Mouse (Mus musculus): ENCODE data around the gene Ptrhd1. TPM values are rescaled to one million over a fixed set of nuclear protein-coding genes. Genes with fewer than 3 reads are reported as not detected.

Ptrhd1 gene
- 10 to 100 TPM in 1 of 2 experiments, 1 to 10 TPM in 1; 9.3 to 10.2 TPM for total RNA-seq (2021)

GRCm38 (mm10) chr12:4233572-4234508 is at the start of gene Ptrhd1, which contains the start of gene Cenpo:
Gene Ptrhd1, plus strand, starts transcription at chr12:4234027.
Gene Cenpo, minus strand, starts transcription at chr12:4234294.
- DNase-seq (ENCODE audit: low spot score in 2 of 2) = peak; percentile 98 to 99
- intact Hi-C loops (cut with DNase I) = loop anchor here (5.0 kb wide), 1 partner anchor 313 kb away; no protein-coding TSS in a partner anchor

- intact Hi-C loops (cut with DNase I) = no loop called here
- DNase-seq (ENCODE audit: low spot score in 2 of 2) = no peak
Measured at GRCm38 (mm10) chr12:4184648-4185047, 49.2 kb upstream of the Ptrhd1 start.

- intact Hi-C loops (cut with DNase I) = no loop called here
- DNase-seq (ENCODE audit: low spot score in 2 of 2) = no peak
Measured at GRCm38 (mm10) chr12:4188171-4189059, 45.4 kb upstream of the Ptrhd1 start.

GRCm38 (mm10) chr12:4189060-4189447 is 44.8 kb upstream of the Ptrhd1 start:
- intact Hi-C loops (cut with DNase I) = no loop called here
- no peak for DNase-seq (ENCODE audit: low spot score in 2 of 2)

GRCm38 (mm10) chr12:4192514-4192913 is 41.3 kb upstream of the Ptrhd1 start:
- intact Hi-C loops (cut with DNase I) = no loop called here
- no peak for DNase-seq (ENCODE audit: low spot score in 2 of 2)

GRCm38 (mm10) chr12:4193025-4193740 is 40.6 kb upstream of the Ptrhd1 start:
- no peak for DNase-seq (ENCODE audit: low spot score in 2 of 2)
- intact Hi-C loops (cut with DNase I) = no loop called here

DNA sequence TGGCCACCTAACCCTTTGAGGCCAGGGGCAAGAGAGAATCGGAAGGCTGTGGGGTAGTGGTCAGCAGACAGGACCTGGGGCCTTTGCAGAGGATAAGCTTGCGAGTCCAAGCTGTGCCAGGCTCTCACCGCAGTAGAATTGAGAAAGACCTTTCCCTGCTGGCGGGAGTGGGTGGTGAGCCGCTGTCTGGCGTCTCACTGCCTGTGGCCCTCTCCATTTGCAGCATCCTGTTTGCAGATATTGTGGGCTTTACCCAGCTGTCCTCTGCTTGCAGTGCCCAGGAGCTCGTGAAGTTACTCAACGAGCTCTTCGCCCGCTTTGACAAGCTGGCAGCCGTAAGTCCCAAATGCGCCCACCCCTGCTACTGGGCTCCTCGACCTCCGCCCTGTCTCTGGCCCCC is 39.2 kb upstream of the Ptrhd1 start:
- intact Hi-C loops (cut with DNase I) = no loop called here
- DNase-seq (ENCODE audit: low spot score in 2 of 2) = peak; percentile 35 to 82

DNA sequence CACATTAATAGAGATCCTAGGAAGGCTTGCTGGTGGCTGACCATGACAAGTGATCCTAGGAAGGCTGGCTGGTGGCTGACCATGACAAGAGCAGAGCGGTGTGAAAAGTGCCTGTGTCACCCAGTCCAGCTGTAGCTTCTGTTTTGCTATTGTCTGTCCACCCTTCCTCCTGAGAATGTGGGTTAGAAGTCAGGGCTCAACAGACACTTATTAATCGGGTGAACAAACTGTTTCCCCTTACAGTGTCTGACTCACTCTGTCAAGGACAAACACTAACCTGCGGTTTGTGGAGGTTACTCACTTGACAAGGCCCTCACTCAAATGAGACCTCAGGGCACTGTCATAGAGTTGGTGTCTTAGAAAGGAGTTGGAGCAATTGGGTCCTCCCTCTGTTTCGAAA is 35.1 kb upstream of the Ptrhd1 start:
- intact Hi-C loops (cut with DNase I) = no loop called here

GRCm38 (mm10) chr12:4199271-4199670 is 34.6 kb upstream of the Ptrhd1 start:
- DNase-seq (ENCODE audit: low spot score in 2 of 2) = no peak

More for the DNA sequence above, 35.1 kb upstream of the Ptrhd1 start:
- no peak for DNase-seq (ENCODE audit: low spot score in 2 of 2)

GRCm38 (mm10) chr12:4201454-4202200 is 32.2 kb upstream of the Ptrhd1 start:
- intact Hi-C loops (cut with DNase I) = no loop called here
- peak; percentile 62 to 93 for DNase-seq (ENCODE audit: low spot score in 2 of 2)

More at GRCm38 (mm10) chr12:4199271-4199670, 34.6 kb upstream of the Ptrhd1 start:
- intact Hi-C loops (cut with DNase I) = no loop called here

- no peak for DNase-seq (ENCODE audit: low spot score in 2 of 2)
- intact Hi-C loops (cut with DNase I) = no loop called here
Measured at GRCm38 (mm10) chr12:4202206-4202605, 31.6 kb upstream of the Ptrhd1 start.

DNA sequence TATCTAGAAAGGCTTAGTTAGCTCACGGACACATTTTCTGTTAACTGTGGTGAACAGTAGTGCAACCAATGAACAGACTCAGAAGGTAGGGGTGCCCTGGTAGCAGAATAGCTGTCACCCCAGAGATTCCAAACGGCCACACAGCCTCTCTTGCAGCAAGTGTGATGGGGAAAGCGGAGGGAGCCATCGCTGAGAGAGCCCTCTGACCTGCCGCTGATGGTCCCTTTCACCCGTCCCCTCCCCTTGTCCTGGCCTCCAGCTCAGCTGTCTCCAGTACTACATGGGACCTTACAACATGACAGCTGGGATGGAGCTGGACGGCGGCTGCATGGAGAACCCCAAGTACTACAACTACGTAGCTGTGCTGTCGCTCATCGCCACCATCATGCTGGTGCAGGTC is 27.7 kb upstream of the Ptrhd1 start:
- intact Hi-C loops (cut with DNase I) = loop anchor here (5.0 kb wide), 2 partner anchors 74 to 279 kb away; partner anchors contain the start of gene Adcy3
- DNase-seq (ENCODE audit: low spot score in 2 of 2) = no peak

- intact Hi-C loops (cut with DNase I) = loop anchor here (2.0 to 5.0 kb wide), 3 partner anchors 76 to 281 kb away; partner anchors contain the start of gene Adcy3
- DNase-seq (ENCODE audit: low spot score in 2 of 2) = peak; percentile 68 to 82
Measured at GRCm38 (mm10) chr12:4208405-4209133, 25.3 kb upstream of the Ptrhd1 start.

- no peak for DNase-seq (ENCODE audit: low spot score in 2 of 2)
- intact Hi-C loops (cut with DNase I) = loop anchor here (2.0 to 5.0 kb wide), 3 partner anchors 77 to 282 kb away; partner anchors contain the start of gene Adcy3
Measured at GRCm38 (mm10) chr12:4209196-4209595, 24.6 kb upstream of the Ptrhd1 start.

- peak in 1 of 2 experiments; percentile 30 for DNase-seq (ENCODE audit: low spot score in 2 of 2)
- intact Hi-C loops (cut with DNase I) = no loop called here
Measured at GRCm38 (mm10) chr12:4211174-4211573, 22.7 kb upstream of the Ptrhd1 start.

- no peak for DNase-seq (ENCODE audit: low spot score in 2 of 2)
- intact Hi-C loops (cut with DNase I) = no loop called here
Measured at GRCm38 (mm10) chr12:4212908-4213307, 20.9 kb upstream of the Ptrhd1 start.

- DNase-seq (ENCODE audit: low spot score in 2 of 2) = no peak
- intact Hi-C loops (cut with DNase I) = loop anchor here (5.0 kb wide), 1 partner anchor 317 kb away; no protein-coding TSS in a partner anchor
Measured at GRCm38 (mm10) chr12:4230156-4230555, 3.7 kb upstream of the Ptrhd1 start.

- intact Hi-C loops (cut with DNase I) = loop anchor here (5.0 kb wide), 1 partner anchor 315 kb away; no protein-coding TSS in a partner anchor
Measured at GRCm38 (mm10) chr12:4232777-4233176, 1.1 kb upstream of the Ptrhd1 start.

More at GRCm38 (mm10) chr12:4232777-4233176, 1.1 kb upstream of the Ptrhd1 start:
- DNase-seq (ENCODE audit: low spot score in 2 of 2) = no peak

All from left cerebral cortex, postnatal 25 days (tissue).